Mouse (Mus musculus) adrenal gland, postnatal 14 days (tissue): ENCODE measurements around the gene Ankle1. TPM values are rescaled to one million over a fixed set of nuclear protein-coding genes. Genes with fewer than 3 reads are reported as not detected.
A peak's percentile ranks its signal among the peaks of the same experiment; 100 is the strongest.
"Not testable (repeated sequence)": the region's sequence is repeated elsewhere in the genome, so short reads cannot be mapped to it uniquely, and the experiment has no call there.

ENCODE experiments used
- DNase-seq: peaks from one replicate; pipeline ENCODE4 v3.0.0; 2021; ENCODE audit warnings: mixed read lengths
- total RNA-seq: library from RNA; stranded (reverse); gene quantifications from 2 replicates; pipeline ENCODE4 v1.2.3, GENCODE M21; 2021

Ankle1 gene
- total RNA-seq, 1 experiment from 2014 or later: 5.8 TPM

DNA sequence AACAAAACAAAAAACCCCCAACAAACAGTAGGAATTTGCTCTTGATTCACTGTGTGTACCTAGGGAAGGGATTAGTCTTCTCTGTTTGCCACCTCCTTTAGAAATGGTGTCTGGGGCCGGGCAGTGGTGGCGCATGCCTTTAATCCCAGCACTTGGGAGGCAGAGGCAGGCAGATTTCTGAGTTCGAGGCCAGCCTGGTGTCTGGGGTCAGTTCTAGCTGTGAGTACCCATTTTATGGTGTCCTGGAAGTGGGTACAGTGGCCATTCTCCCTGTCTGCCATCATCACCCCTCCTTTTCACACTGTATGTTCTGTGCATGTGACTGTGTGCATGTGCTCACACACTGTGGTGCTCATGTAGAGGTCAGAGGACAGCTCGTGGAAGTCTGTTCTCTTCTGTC, 2.4 kb downstream of the Ankle1 start:
- no peak for DNase-seq

DNA sequence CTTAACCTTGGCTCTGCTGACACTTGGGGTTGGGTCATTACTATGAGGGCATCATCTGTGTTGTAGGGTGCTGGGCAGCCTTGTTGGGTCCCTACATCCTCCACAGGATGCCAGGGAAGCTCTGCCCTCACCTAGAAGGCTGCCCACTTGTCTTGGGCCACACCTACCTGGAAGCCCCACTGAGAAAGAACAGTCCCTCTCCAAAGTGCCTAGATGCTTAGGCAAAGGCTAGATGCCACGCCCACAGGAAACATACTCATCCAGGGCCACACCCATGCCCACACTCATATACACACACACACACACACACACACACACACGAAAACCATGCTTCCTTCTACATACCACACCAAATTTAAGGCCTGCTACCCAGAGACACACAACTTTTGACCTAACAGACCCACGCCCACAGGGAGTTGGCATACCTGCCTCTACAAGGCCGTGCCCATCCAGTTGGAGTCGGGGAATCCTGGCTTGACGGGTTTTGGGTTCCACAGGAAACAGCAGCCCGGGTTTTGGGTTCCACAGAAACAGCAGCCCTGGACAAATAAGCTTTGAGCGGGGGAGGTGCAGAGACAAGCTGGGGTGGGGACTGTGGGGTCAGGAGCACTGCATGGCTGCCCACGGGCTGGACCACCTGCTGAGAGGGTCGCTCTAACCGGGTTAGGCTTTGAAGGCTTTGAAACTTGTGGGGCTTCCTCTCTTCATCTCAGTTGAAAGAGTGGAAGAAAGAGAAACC, 5.9 kb downstream of the Ankle1 start:
- no peak for DNase-seq

GRCm38 (mm10) chr8:71422121-71422520, 16.3 kb downstream of the Ankle1 start:
- no peak for DNase-seq

DNA sequence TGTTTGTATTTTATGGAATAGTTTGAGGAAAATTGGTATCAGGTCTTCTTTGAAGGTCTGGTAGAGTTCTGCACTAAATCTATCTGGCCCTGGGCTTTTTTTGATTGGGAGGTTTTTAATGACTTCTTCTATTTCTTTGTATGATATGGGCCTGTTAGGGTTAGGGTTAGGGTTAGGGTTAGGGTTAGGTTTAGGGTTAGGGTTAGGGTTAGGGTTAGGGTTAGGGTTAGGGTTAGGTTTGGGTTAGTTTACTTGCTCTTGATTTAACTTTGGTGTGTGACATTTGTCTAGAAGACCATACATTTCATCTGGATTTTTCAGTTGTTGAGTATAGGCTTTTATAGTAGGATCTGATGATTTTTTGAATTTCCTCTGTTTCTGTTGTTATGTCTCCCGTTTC, 27.1 kb downstream of the Ankle1 start:
- not testable (repeated sequence) for DNase-seq

- no peak for DNase-seq
Measured at GRCm38 (mm10) chr8:71437041-71437440, 31.2 kb downstream of the Ankle1 start.

DNA sequence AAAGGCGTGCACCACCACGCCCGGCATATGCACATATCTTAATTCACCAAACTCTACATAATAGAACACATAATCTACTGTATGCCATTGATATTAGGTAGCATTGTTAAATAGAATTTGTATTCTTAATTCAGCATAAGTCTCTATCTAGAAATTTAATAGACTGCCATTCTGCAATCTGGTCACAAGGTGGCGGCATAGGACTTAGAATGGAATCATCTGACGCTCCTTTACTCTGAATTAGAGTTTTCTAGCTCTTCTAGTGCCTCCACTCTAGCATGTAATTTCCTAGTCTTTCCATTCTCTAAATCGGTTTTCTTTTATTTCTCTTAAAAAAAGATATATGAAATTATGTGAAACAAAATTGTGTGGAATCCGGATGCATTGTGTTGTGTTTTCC, 35.6 kb downstream of the Ankle1 start:
- DNase-seq: peak; percentile 76

DNA sequence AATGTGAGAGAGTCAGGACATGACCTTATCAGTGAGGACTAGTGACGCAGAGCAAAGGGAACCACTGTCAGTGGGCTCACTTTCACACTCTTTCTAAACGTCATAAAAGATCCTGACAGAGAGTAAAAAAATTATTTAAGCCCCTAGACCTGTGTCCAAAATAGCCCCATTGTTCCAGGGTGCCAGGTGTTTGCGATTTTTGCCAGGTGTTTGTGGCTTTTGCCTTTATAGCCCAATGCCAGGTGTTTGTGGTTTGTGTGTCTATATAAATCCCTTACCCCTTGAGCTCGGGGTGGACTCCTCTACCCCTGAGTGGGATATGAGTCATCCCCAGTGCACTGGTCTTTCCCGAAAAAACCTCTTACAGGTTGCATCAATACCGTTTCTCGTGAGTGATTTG, 39.3 kb downstream of the Ankle1 start:
- no peak for DNase-seq

- DNase-seq: no peak
Measured at GRCm38 (mm10) chr8:71451337-71451736, 45.5 kb downstream of the Ankle1 start.

- DNase-seq: no peak
Measured at GRCm38 (mm10) chr8:71451777-71452176, 46.0 kb downstream of the Ankle1 start.

DNA sequence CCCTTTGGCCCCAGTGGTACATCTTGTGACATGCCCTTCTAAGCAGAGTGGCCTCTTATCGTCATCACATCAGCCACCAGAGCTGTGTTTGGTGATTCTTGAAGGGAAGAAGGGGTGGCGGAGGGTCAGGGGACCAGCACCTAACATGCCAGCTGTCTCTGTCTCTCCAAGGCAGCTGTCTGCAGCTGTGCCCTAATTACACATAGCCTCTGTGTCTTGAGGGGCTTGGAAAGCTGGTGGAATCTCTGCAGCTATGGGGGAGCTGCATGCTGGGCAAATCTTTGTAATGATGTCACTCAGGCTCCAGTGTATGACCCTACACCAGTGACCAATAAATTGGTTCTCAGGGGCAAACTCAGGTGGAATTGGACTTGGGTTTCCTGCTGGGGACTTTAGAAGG, 46.9 kb downstream of the Ankle1 start:
- no peak for DNase-seq

- no peak for DNase-seq
Measured at GRCm38 (mm10) chr8:71454668-71455067, 48.9 kb downstream of the Ankle1 start.

- no peak for DNase-seq
Measured at GRCm38 (mm10) chr8:71456906-71457305, 51.1 kb downstream of the Ankle1 start.

DNA sequence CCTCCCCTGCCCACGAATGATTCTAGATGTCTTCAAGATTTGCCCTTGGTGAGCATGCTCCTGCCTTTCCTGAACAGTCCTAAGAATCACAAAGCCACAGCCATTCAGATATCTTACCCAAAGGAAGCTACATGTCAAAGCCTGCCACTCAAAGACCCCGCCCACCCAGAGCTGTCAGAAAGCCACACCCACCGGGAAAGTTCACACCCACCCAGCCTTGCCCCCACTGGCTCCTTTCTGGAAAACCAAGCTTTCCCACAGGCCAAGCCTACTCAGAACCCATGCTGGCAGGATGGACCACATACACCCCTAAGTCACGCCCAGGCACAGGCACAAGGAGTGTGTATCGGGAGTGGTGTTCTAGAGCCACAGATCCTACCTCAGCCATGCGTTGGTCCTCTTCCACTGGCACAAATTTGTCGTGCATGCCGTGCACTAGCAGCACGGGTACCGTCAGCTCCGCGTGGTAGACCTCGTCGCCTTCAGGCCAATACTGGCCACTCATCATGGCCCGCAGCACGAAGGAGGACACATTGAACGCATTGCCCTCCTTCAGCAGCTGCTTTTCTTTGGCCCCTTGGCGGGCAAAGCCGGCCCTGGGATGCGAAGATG, 52.0 kb downstream of the Ankle1 start:
- no peak for DNase-seq

Other genes with a start within 250 kb of the Ankle1 start
- gene Myo9b, start 133.3 kb upstream of the Ankle1 start, total RNA-seq: 30.6 and 41.0 TPM in 2 replicates
- 13.6 and 16.5 TPM in 2 replicates for gene Haus8, start 133.1 kb upstream of the Ankle1 start, total RNA-seq
- gene Use1, start 39.2 kb upstream of the Ankle1 start, total RNA-seq: 165 and 179 TPM in 2 replicates
- gene Ocel1, start 34.7 kb upstream of the Ankle1 start, total RNA-seq: 17.4 and 17.9 TPM in 2 replicates
- gene Nr2f6, start 24.1 kb upstream of the Ankle1 start, total RNA-seq: 61.1 and 65.7 TPM in 2 replicates
- gene Ushbp1, start 10.2 kb upstream of the Ankle1 start, total RNA-seq: 30.9 and 37.6 TPM in 2 replicates
- 85.5 and 88.4 TPM in 2 replicates for gene Babam1, start 9.1 kb upstream of the Ankle1 start, total RNA-seq
- 43.3 and 44.7 TPM in 2 replicates for gene Abhd8, start 57.6 kb downstream of the Ankle1 start, total RNA-seq
- 145 and 164 TPM in 2 replicates for gene Mrpl34, start 58.9 kb downstream of the Ankle1 start, total RNA-seq
- 54.4 and 57.8 TPM in 2 replicates for gene Dda1, start 63.2 kb downstream of the Ankle1 start, total RNA-seq
- gene Ano8, start 80.0 kb downstream of the Ankle1 start, total RNA-seq: 14.8 and 17.2 TPM in 2 replicates
- 20.0 and 21.5 TPM in 2 replicates for gene Gtpbp3, start 82.1 kb downstream of the Ankle1 start, total RNA-seq
- 116 and 123 TPM in 2 replicates for gene Plvap, start 105.7 kb downstream of the Ankle1 start, total RNA-seq
- not detected in 2 replicates for gene Ccdc194, start 119.7 kb downstream of the Ankle1 start, total RNA-seq
- gene Bst2, start 131.4 kb downstream of the Ankle1 start, total RNA-seq: 45.6 and 47.9 TPM in 2 replicates
- 63.2 and 66.3 TPM in 2 replicates for gene Mvb12a, start 136.9 kb downstream of the Ankle1 start, total RNA-seq
- gene Tmem221, start 152.9 kb downstream of the Ankle1 start, total RNA-seq: 1.8 and 4.2 TPM in 2 replicates
- gene Nxnl1, start 160.6 kb downstream of the Ankle1 start, total RNA-seq: 0.53 and 1.0 TPM in 2 replicates
- 91.6 and 93.6 TPM in 2 replicates for gene Slc27a1, start 162.9 kb downstream of the Ankle1 start, total RNA-seq
- 212 and 250 TPM in 2 replicates for gene Pgls, start 186.2 kb downstream of the Ankle1 start, total RNA-seq
- 2.6 and 6.2 TPM in 2 replicates for gene Fam129c, start 191.6 kb downstream of the Ankle1 start, total RNA-seq
- 60.0 and 62.0 TPM in 2 replicates for gene Colgalt1, start 205.0 kb downstream of the Ankle1 start, total RNA-seq